Mouse (Mus musculus) midbrain, embryonic 15.5 days (tissue): Measurements from ENCODE around the gene Fam102b. TPM values are rescaled to one million over a fixed set of nuclear protein-coding genes. Genes with fewer than 3 reads are reported as not detected.

Experiments
- ATAC-seq: fragments of 200-750 bp; cut with Nextera tagmentation; replicated peaks from 2 replicates; pipeline ENCODE4 v1.8.0; 2017; ENCODE audit warnings: moderate TSS enrichment
- H3K27ac ChIP-seq: fragments of 300-500 bp; sonication (generic); 2 replicates; pipeline ENCODE4 v1.5.1; 2015; ENCODE audit warnings: mild to moderate bottlenecking, inconsistent platforms
- H3K27me3 ChIP-seq: fragments of 300-500 bp; sonication (generic); replicated peaks from 2 replicates; pipeline ENCODE4 v1.6.1; 2015; ENCODE audit warnings: inconsistent platforms
- H3K36me3 ChIP-seq: fragments of 300-500 bp; sonication (generic); replicated peaks from 2 replicates; pipeline ENCODE4 v1.6.1; 2015; ENCODE audit warnings: inconsistent platforms
- H3K4me1 ChIP-seq: fragments of 300-500 bp; sonication (generic); 2 replicates; pipeline ENCODE4 v1.6.1; 2015; ENCODE audit warnings: inconsistent platforms
- H3K4me2 ChIP-seq: fragments of 300-500 bp; sonication (generic); 2 replicates; pipeline ENCODE4 v1.6.1; 2015; ENCODE audit warnings: inconsistent platforms, mild to moderate bottlenecking, moderate library complexity
- H3K4me3 ChIP-seq: fragments of 300-500 bp; sonication (generic); 2 replicates; pipeline ENCODE4 v1.5.1; 2015; ENCODE audit warnings: mild to moderate bottlenecking, inconsistent platforms
- H3K9ac ChIP-seq: fragments of 300-500 bp; sonication (generic); 2 replicates; pipeline ENCODE4 v1.6.1; 2015; ENCODE audit warnings: mild to moderate bottlenecking, inconsistent platforms
- H3K9me3 ChIP-seq: fragments of 300-500 bp; sonication (generic); 2 replicates; pipeline ENCODE4 v1.6.1; 2016; ENCODE audit warnings: inconsistent platforms
- WGBS: fragments of 180-500 bp; shearing (Covaris S2); methylation state at CpG from one replicate; pipeline ENCODE4 v1.1.7; 2015; ENCODE audit warnings: mixed read lengths; 5-methylcytosine and 5-hydroxymethylcytosine counted together
- polyA plus RNA-seq: library from polyadenylated mRNA; unstranded; fragments of >200 nt; fragmentation: Nextera tagmentation; extraction: Ambion mirVana; gene quantifications from 2 replicates; pipeline ENCODE4 v1.2.1, GENCODE M21; 2015

Fam102b gene
- polyA plus RNA-seq, 1 experiment from 2014 or later = 22.3 TPM

GRCm38 (mm10) chr3:109005777-109006176, 21.6 kb downstream of the Fam102b start:
- Histone ChIP-seq H3K4me1 (no peaks in the 10 kb centered on the region), H3K27me3 (no peaks in the 10 kb centered on the region), H3K9ac (no peak overlapping the region), H3K4me2 (no peak overlapping the region), H3K27ac (no peak overlapping the region), H3K4me3 (no peak overlapping the region), H3K9me3 (no peaks in the 10 kb centered on the region), H3K36me3 (no peaks in the 10 kb centered on the region)
- ATAC-seq = no peak
- WGBS = 87% methylated on average over 5 of the region's 5 CpGs

DNA sequence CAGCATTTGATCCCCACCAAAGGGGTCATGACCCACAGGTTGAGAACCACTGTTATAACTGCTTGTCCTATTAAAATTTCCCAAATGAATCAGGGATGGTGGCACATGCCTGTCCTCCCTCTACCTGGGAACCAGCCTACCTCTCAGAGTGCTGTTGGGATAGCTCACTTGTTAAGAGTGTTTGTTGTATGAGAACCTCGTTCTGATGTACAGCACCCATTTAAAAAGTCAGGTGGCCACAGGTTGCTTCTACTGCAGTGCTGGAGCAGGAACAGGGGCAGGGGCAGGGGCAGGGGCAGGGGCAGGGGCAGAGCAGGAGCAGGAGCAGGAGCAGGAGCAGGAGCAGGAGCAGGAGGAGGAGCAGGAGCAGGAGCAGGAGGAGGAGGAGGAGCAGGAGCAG, 28.2 kb downstream of the Fam102b start:
- H3K4me3 ChIP-seq = no peak overlapping the region
- 67% methylated on average over 1 of the region's 1 CpGs for WGBS
- no peak overlapping the region for H3K27ac ChIP-seq
- no peak overlapping the region for H3K4me2 ChIP-seq
- H3K4me1 ChIP-seq = no peaks in the 10 kb centered on the region
- ATAC-seq = no peak
- no peaks in the 10 kb centered on the region for H3K36me3 ChIP-seq
- H3K9me3 ChIP-seq = no peaks in the 10 kb centered on the region
- no peaks in the 10 kb centered on the region for H3K27me3 ChIP-seq
- H3K9ac ChIP-seq = no peak overlapping the region

DNA sequence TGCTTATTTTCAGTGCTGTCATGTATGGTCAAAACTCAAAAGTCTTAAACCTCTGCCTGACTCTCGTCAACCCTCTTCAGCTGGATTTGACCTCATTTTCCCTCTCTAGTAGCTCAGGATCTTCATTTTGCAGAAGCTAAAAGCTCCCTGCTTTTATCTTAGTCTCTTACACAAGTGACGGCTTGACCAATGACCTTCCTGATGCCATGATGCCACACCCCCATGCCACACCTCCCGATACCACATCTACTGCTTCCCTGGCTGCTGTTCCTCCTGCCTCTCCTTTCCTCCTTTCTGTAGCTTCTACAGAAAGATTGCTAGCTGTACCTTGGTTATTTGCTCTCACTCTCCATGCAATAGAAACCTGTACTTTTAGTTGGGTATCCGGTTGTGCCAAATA, 29.6 kb downstream of the Fam102b start:
- H3K4me3 ChIP-seq = no peak overlapping the region
- no peak for ATAC-seq
- H3K27ac ChIP-seq = no peak overlapping the region
- H3K4me2 ChIP-seq = no peak overlapping the region
- H3K36me3 ChIP-seq = no peaks in the 10 kb centered on the region
- no peaks in the 10 kb centered on the region for H3K9me3 ChIP-seq
- H3K4me1 ChIP-seq = no peaks in the 10 kb centered on the region
- 65% methylated on average over 4 of the region's 4 CpGs for WGBS
- no peak overlapping the region for H3K9ac ChIP-seq
- H3K27me3 ChIP-seq = no peaks in the 10 kb centered on the region

GRCm38 (mm10) chr3:108997284-108997683, 30.1 kb downstream of the Fam102b start:
- Histone ChIP-seq H3K4me2 (no peak overlapping the region), H3K27me3 (no peaks in the 10 kb centered on the region), H3K36me3 (no peaks in the 10 kb centered on the region), H3K4me3 (no peak overlapping the region), H3K4me1 (no peaks in the 10 kb centered on the region), H3K9ac (no peak overlapping the region), H3K9me3 (no peaks in the 10 kb centered on the region), H3K27ac (no peak overlapping the region)
- ATAC-seq = no peak
- 87% methylated on average over 11 of the region's 11 CpGs for WGBS

GRCm38 (mm10) chr3:108995379-108995778, 32.0 kb downstream of the Fam102b start:
- no peak for ATAC-seq
- no peak overlapping the region for H3K27ac ChIP-seq
- no peak overlapping the region for H3K4me3 ChIP-seq
- no peaks in the 10 kb centered on the region; the same call in 1 of the 2 replicates for H3K36me3 ChIP-seq
- H3K9me3 ChIP-seq = no peaks in the 10 kb centered on the region
- no peaks in the 10 kb centered on the region for H3K4me1 ChIP-seq
- 86% methylated on average over 2 of the region's 2 CpGs for WGBS
- no peak overlapping the region for H3K4me2 ChIP-seq
- no peak overlapping the region for H3K9ac ChIP-seq
- H3K27me3 ChIP-seq = no peaks in the 10 kb centered on the region

DNA sequence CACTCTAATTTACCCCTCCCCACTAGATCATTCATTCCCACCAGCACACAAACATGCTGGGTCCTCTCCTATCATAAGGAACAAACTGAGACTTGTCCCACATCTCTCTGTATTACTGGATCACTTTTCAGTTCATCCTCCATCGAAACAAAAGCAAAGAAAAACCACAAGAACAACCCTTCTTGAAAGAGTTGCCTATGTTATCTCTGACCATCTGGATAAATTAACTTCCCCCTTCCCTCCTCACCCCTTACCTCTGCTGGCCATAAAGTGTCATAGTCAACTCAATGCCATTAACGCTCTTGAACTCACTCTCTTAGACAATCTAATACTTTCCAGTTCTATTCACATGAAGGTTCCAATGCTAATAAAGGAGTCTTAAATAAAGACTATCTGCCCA, 32.9 kb downstream of the Fam102b start:
- Histone ChIP-seq H3K36me3 (no peaks in the 10 kb centered on the region; the same call in 1 of the 2 replicates), H3K9ac (no peak overlapping the region), H3K27me3 (no peaks in the 10 kb centered on the region), H3K27ac (no peak overlapping the region), H3K4me1 (no peaks in the 10 kb centered on the region), H3K4me3 (no peak overlapping the region), H3K9me3 (no peaks in the 10 kb centered on the region), H3K4me2 (no peak overlapping the region)
- WGBS = 99% methylated on average over 2 of the region's 2 CpGs
- ATAC-seq = no peak

- no peak for ATAC-seq
- H3K9ac ChIP-seq = no peak overlapping the region
- H3K4me1 ChIP-seq = peaks cover 15% of the 10 kb centered on the region
- no peak overlapping the region for H3K4me2 ChIP-seq
- no peak overlapping the region for H3K4me3 ChIP-seq
- H3K9me3 ChIP-seq = no peaks in the 10 kb centered on the region
- 89% methylated on average over 9 of the region's 9 CpGs for WGBS
- no peak overlapping the region for H3K27ac ChIP-seq
- no peaks in the 10 kb centered on the region for H3K27me3 ChIP-seq
- no peaks in the 10 kb centered on the region; the same call in 1 of the 2 replicates for H3K36me3 ChIP-seq
Measured at GRCm38 (mm10) chr3:108989971-108990548, 37.3 kb downstream of the Fam102b start.

DNA sequence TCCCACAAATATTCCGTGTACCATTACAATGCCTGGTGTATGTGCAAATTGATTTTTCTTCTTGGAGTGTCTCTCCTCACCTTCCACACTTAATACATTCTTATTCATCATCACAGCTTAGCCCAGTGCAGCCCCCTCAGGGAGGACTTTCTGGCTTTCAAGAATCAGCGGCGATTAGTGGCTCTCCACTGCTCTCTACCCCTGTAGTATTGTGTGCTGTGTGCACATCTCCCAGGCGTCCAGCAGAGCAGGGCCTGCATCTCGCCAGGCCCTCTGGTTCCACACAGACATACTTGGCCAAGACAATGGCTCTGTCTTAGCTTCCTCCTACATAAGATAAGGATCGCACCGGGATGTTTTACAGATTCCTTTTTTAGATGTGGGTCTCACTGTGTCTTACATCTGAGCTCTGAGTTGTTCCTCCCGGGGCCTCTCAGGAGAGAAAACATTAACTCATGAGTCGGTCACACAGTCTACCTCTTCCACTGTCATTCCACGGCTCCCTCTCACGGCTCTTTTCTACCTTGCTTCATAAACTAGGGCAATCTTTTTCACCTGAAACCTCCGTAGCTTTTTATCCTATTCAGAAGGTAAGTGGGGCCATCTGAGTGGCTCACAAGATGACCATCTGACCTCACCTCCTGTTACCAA, 40.3 kb downstream of the Fam102b start:
- Histone ChIP-seq H3K4me1 (peaks cover 15% of the 10 kb centered on the region), H3K4me2 (no peak overlapping the region), H3K27ac (peak overlapping the region; percentile 80), H3K9me3 (no peaks in the 10 kb centered on the region), H3K36me3 (no peaks in the 10 kb centered on the region; the same call in 1 of the 2 replicates), H3K27me3 (no peaks in the 10 kb centered on the region), H3K4me3 (no peak overlapping the region), H3K9ac (no peak overlapping the region)
- ATAC-seq = peak; percentile 92
- WGBS = 39% methylated on average over 12 of the region's 12 CpGs

DNA sequence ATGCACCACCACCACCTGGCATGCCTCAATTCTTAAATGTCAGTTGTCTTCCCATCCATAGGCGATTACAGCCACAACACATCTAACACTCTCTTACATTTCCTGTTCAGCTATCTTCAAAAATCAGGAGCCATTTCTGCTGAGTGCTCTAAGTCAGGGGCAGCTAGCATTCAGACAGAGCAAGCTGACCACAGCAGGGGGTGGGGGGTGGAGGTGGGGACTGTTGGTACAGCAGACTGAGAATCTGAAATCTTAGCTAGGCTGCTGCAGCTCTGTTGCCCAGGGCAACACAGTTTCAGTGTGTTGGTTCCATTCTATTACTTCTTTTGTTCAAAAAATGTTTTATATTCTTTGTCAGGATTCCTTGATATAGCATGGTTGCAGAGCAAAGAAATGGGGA, 40.9 kb downstream of the Fam102b start:
- H3K27ac ChIP-seq = peak overlapping the region; percentile 80
- no peaks in the 10 kb centered on the region for H3K27me3 ChIP-seq
- no peaks in the 10 kb centered on the region for H3K9me3 ChIP-seq
- H3K9ac ChIP-seq = no peak overlapping the region
- WGBS = 63% methylated on average over 1 of the region's 1 CpGs
- H3K36me3 ChIP-seq = no peaks in the 10 kb centered on the region
- H3K4me1 ChIP-seq = peaks cover 15% of the 10 kb centered on the region
- ATAC-seq = peak; percentile 89
- H3K4me2 ChIP-seq = no peak overlapping the region
- H3K4me3 ChIP-seq = no peak overlapping the region

DNA sequence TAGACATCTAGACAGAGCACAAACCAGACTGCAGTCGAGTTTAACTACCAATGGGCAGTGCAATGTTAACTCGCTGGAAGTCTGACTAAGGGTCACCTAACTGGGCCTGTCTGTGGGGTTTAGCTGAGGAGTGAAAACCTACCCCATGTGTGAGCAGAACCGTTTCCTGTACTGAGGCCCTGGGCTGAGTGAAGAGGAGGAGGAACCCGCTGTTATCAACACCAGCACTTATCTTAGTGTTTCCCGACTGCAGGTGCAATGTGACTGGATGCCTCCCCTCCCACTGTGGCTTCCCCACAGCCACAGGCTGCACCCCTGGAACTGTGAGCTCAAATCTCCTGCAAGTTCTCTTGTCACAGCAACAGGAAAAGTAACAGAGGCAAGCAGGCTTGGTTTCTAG, 43.4 kb downstream of the Fam102b start:
- Histone ChIP-seq H3K4me1 (peaks cover 15% of the 10 kb centered on the region), H3K4me3 (no peak overlapping the region), H3K9me3 (no peaks in the 10 kb centered on the region), H3K27ac (no peak overlapping the region), H3K27me3 (no peaks in the 10 kb centered on the region), H3K9ac (no peak overlapping the region), H3K4me2 (no peak overlapping the region), H3K36me3 (peaks cover 15% of the 10 kb centered on the region; the same call in 1 of the 2 replicates)
- ATAC-seq = no peak
- WGBS = 85% methylated on average over 5 of the region's 5 CpGs

GRCm38 (mm10) chr3:108981946-108982345, 45.5 kb downstream of the Fam102b start:
- H3K9me3 ChIP-seq = no peaks in the 10 kb centered on the region
- no peak for ATAC-seq
- H3K4me2 ChIP-seq = no peak overlapping the region
- H3K27me3 ChIP-seq = no peaks in the 10 kb centered on the region
- H3K4me3 ChIP-seq = no peak overlapping the region
- peaks cover 7% of the 10 kb centered on the region for H3K4me1 ChIP-seq
- peaks cover 35% of the 10 kb centered on the region; the same call in 1 of the 2 replicates for H3K36me3 ChIP-seq
- no peak overlapping the region for H3K27ac ChIP-seq
- WGBS = 82% methylated on average over 6 of the region's 6 CpGs
- H3K9ac ChIP-seq = no peak overlapping the region

GRCm38 (mm10) chr3:108977340-108978030, 49.9 kb downstream of the Fam102b start:
- no peaks in the 10 kb centered on the region for H3K27me3 ChIP-seq
- no peak overlapping the region for H3K27ac ChIP-seq
- no peaks in the 10 kb centered on the region for H3K4me1 ChIP-seq
- peaks cover 35% of the 10 kb centered on the region; the same call in 1 of the 2 replicates for H3K36me3 ChIP-seq
- H3K9me3 ChIP-seq = no peaks in the 10 kb centered on the region
- no peak for ATAC-seq
- no peak overlapping the region for H3K4me3 ChIP-seq
- 96% methylated on average over 13 of the region's 13 CpGs for WGBS
- no peak overlapping the region for H3K4me2 ChIP-seq
- no peak overlapping the region for H3K9ac ChIP-seq
